Mouse (Mus musculus): Measurements from ENCODE around the gene Utf1.

- TF ChIP-seq CTCF (IDR thresholded peaks at IDR 0.05; ENCODE audit: extremely low read depth, insufficient read depth, low read length), result no peak
- TF ChIP-seq POLR2A (IDR thresholded peaks at IDR 0.05; ENCODE audit: extremely low read depth, insufficient read depth, low read length), result no peak
Observed at GRCm38 (mm10) chr7:139915646-139916257, 27.8 kb upstream of the Utf1 start.
